Mouse (Mus musculus) midbrain, embryonic 12.5 days (tissue): Measurements from ENCODE around the gene Arid5b. TPM values are rescaled to one million over a fixed set of nuclear protein-coding genes. Genes with fewer than 3 reads are reported as not detected.
A peak's percentile ranks its signal among the peaks of the same experiment; 100 is the strongest.

Experiments
- ATAC-seq: fragments of 200-750 bp; cut with Nextera tagmentation; 2 replicates; pipeline ENCODE4 v1.8.0; 2017; ENCODE audit warnings: low read depth, moderate TSS enrichment, moderate library complexity; ENCODE audit not compliant: low FRiP score
- H3K27ac ChIP-seq: fragments of 300-500 bp; sonication (generic); replicated peaks from 2 replicates; pipeline ENCODE4 v1.5.1; 2016; ENCODE audit warnings: mild to moderate bottlenecking
- H3K27me3 ChIP-seq: fragments of 300-500 bp; sonication (generic); 2 replicates; pipeline ENCODE4 v1.6.1; 2016; ENCODE audit warnings: mild to moderate bottlenecking
- H3K36me3 ChIP-seq: fragments of 300-500 bp; sonication (generic); 2 replicates; pipeline ENCODE4 v1.6.1; 2016
- H3K4me1 ChIP-seq: fragments of 300-500 bp; sonication (generic); 2 replicates; pipeline ENCODE4 v1.6.1; 2016
- H3K4me2 ChIP-seq: fragments of 300-500 bp; sonication (generic); replicated peaks from 2 replicates; pipeline ENCODE4 v1.6.1; 2016; ENCODE audit warnings: mild to moderate bottlenecking, moderate library complexity
- H3K4me3 ChIP-seq: fragments of 300-500 bp; sonication (generic); 2 replicates; pipeline ENCODE4 v1.5.1; 2016; ENCODE audit warnings: mild to moderate bottlenecking
- H3K9ac ChIP-seq: fragments of 300-500 bp; sonication (generic); replicated peaks from 2 replicates; pipeline ENCODE4 v1.6.1; 2016; ENCODE audit warnings: mild to moderate bottlenecking, moderate library complexity
- H3K9me3 ChIP-seq: fragments of 300-500 bp; sonication (generic); 2 replicates; pipeline ENCODE4 v1.6.1; 2016; ENCODE audit warnings: mild to moderate bottlenecking
- WGBS: fragments of 180-500 bp; shearing (Covaris S2); methylation state at CpG from one replicate; pipeline ENCODE4 v1.1.7; 2016; 5-methylcytosine and 5-hydroxymethylcytosine counted together
- polyA plus RNA-seq: library from polyadenylated mRNA; unstranded; fragments of >200 nt; fragmentation: Nextera tagmentation; extraction: Ambion mirVana; gene quantifications from 2 replicates; pipeline ENCODE4 v1.2.1, GENCODE M21; 2016

Arid5b gene
- polyA plus RNA-seq, 1 experiment from 2014 or later = 20.7 TPM

DNA sequence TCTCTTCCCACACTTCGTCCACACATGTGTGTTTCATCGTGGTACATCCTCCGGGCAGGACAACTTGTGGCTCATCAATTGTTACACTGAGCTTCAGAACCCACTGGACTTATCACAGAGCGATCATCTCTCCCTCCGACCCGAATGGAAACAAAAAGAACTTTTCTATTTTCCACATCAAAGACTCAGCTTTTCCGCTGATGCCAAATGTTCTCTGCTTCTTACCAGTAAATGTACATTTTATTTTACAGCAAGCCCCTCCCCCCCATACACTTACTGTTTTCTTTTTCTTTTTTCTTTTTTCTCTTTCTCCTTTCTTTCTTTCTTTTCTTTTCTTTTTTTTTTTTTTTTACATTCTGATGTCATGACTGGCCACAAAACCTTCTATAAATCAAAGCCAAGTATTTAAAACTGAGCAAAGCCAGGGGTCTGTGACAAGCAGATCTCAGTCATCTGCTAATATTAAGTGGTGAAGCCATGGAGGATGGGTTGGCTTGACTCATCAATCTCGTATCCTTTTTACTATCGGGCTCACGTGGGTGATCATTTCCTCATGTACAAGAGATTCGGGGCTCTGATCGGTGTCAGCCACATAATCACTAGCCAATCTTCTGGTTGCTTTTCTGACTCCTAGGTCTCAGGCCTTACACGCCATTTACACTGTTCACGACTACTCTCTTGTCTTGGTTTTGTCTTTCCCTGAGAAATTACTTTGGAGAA, 124.3 kb downstream of the Arid5b start:
- no peaks in the 10 kb centered on the region; the same call in 1 of the 2 replicates for H3K9me3 ChIP-seq
- 82% methylated on average over 14 of the region's 14 CpGs for WGBS
- H3K4me1 ChIP-seq = peaks cover 20% of the 10 kb centered on the region
- H3K4me3 ChIP-seq = no peak overlapping the region
- no peaks in the 10 kb centered on the region for H3K27me3 ChIP-seq
- H3K4me2 ChIP-seq = no peak overlapping the region
- ATAC-seq = no peak
- no peaks in the 10 kb centered on the region for H3K36me3 ChIP-seq
- no peak overlapping the region for H3K27ac ChIP-seq
- no peak overlapping the region for H3K9ac ChIP-seq

- Histone ChIP-seq H3K9ac (no peak overlapping the region), H3K36me3 (no peaks in the 10 kb centered on the region), H3K27me3 (no peaks in the 10 kb centered on the region), H3K4me1 (peaks cover 20% of the 10 kb centered on the region), H3K4me3 (no peak overlapping the region), H3K4me2 (no peak overlapping the region), H3K9me3 (no peaks in the 10 kb centered on the region; the same call in 1 of the 2 replicates), H3K27ac (no peak overlapping the region)
- WGBS = 36% methylated on average over 11 of the region's 11 CpGs
- ATAC-seq = peak; percentile 39
These were observed 125.0 kb downstream of the Arid5b start for GRCm38 (mm10) chr10:68153344-68154045.

- Histone ChIP-seq H3K4me3 (no peak overlapping the region), H3K9ac (no peak overlapping the region), H3K27me3 (no peaks in the 10 kb centered on the region), H3K9me3 (no peaks in the 10 kb centered on the region; the same call in 1 of the 2 replicates), H3K4me1 (peaks cover 14% of the 10 kb centered on the region), H3K4me2 (no peak overlapping the region), H3K36me3 (no peaks in the 10 kb centered on the region), H3K27ac (no peak overlapping the region)
- WGBS = 83% methylated on average over 6 of the region's 6 CpGs
- ATAC-seq = no peak
These were observed 130.0 kb downstream of the Arid5b start for GRCm38 (mm10) chr10:68148495-68148894.

GRCm38 (mm10) chr10:68147730-68148129, 130.8 kb downstream of the Arid5b start:
- ATAC-seq = no peak
- H3K4me3 ChIP-seq = no peak overlapping the region
- WGBS = 28% methylated on average over 6 of the region's 6 CpGs
- H3K27ac ChIP-seq = no peak overlapping the region
- H3K4me1 ChIP-seq = peaks cover 9% of the 10 kb centered on the region
- no peak overlapping the region for H3K9ac ChIP-seq
- H3K27me3 ChIP-seq = no peaks in the 10 kb centered on the region
- no peaks in the 10 kb centered on the region; the same call in 1 of the 2 replicates for H3K9me3 ChIP-seq
- no peak overlapping the region for H3K4me2 ChIP-seq
- no peaks in the 10 kb centered on the region for H3K36me3 ChIP-seq

GRCm38 (mm10) chr10:68146842-68147241, 131.7 kb downstream of the Arid5b start:
- 13% methylated on average over 5 of the region's 5 CpGs for WGBS
- no peaks in the 10 kb centered on the region for H3K27me3 ChIP-seq
- no peak overlapping the region for H3K27ac ChIP-seq
- no peaks in the 10 kb centered on the region for H3K36me3 ChIP-seq
- no peak for ATAC-seq
- H3K9ac ChIP-seq = no peak overlapping the region
- H3K9me3 ChIP-seq = no peaks in the 10 kb centered on the region; the same call in 1 of the 2 replicates
- H3K4me1 ChIP-seq = peaks cover 16% of the 10 kb centered on the region
- no peak overlapping the region for H3K4me3 ChIP-seq
- no peak overlapping the region for H3K4me2 ChIP-seq

GRCm38 (mm10) chr10:68145286-68145950, 133.1 kb downstream of the Arid5b start:
- Histone ChIP-seq H3K9me3 (no peaks in the 10 kb centered on the region), H3K4me1 (peaks cover 16% of the 10 kb centered on the region), H3K36me3 (no peaks in the 10 kb centered on the region), H3K27ac (no peak overlapping the region), H3K9ac (no peak overlapping the region), H3K4me3 (no peak overlapping the region), H3K4me2 (no peak overlapping the region), H3K27me3 (no peaks in the 10 kb centered on the region)
- no peak for ATAC-seq
- 84% methylated on average over 18 of the region's 18 CpGs for whole genome bisulfite sequencing

- Histone ChIP-seq H3K4me3 (no peak overlapping the region), H3K4me2 (no peak overlapping the region; the same call in 1 of the 2 replicates), H3K4me1 (peaks cover 14% of the 10 kb centered on the region), H3K36me3 (0 out of 2 replicates have a peak, but pooled peaks cover 4% of the 10 kb centered on the region), H3K9me3 (no peaks in the 10 kb centered on the region), H3K9ac (no peak overlapping the region), H3K27me3 (no peaks in the 10 kb centered on the region), H3K27ac (peak overlapping the region; percentile 56; the same call in 1 of the 2 replicates)
- no peak for ATAC-seq
- WGBS = 53% methylated on average over 4 of the region's 4 CpGs
These were observed 136.0 kb downstream of the Arid5b start for GRCm38 (mm10) chr10:68142501-68142900.

DNA sequence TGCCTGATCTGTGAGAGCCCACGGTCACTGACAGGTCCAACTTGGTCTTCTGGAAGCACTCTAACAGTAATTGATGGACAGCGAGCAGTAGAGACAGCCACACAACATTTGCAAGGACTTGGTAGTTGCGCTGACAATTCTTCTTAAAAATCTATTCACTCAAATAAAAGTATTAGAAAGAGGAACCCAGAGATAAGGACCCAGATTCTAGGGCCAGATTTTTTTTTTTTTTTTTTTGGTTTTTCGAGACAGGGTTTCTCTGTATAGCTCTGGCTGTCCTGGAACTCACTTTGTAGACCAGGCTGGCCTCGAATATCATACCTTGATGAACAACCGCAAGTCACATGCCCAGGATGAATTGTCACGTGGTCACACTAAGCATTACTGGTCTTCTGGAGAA, 137.0 kb downstream of the Arid5b start:
- H3K4me1 ChIP-seq = peaks cover 24% of the 10 kb centered on the region
- no peak overlapping the region for H3K27ac ChIP-seq
- no peak for ATAC-seq
- no peak overlapping the region for H3K9ac ChIP-seq
- H3K27me3 ChIP-seq = no peaks in the 10 kb centered on the region
- H3K9me3 ChIP-seq = no peaks in the 10 kb centered on the region
- no peak overlapping the region for H3K4me3 ChIP-seq
- 0 out of 2 replicates have a peak, but pooled peaks cover 4% of the 10 kb centered on the region for H3K36me3 ChIP-seq
- no peak overlapping the region for H3K4me2 ChIP-seq
- WGBS = 92% methylated on average over 7 of the region's 7 CpGs

GRCm38 (mm10) chr10:68140871-68141270, 137.7 kb downstream of the Arid5b start:
- Histone ChIP-seq H3K4me3 (no peak overlapping the region), H3K4me1 (peaks cover 31% of the 10 kb centered on the region), H3K4me2 (no peak overlapping the region), H3K9me3 (no peaks in the 10 kb centered on the region), H3K27ac (no peak overlapping the region), H3K27me3 (no peaks in the 10 kb centered on the region), H3K36me3 (0 out of 2 replicates have a peak, but pooled peaks cover 4% of the 10 kb centered on the region), H3K9ac (no peak overlapping the region)
- no peak for ATAC-seq
- WGBS = 78% methylated on average over 2 of the region's 2 CpGs

DNA sequence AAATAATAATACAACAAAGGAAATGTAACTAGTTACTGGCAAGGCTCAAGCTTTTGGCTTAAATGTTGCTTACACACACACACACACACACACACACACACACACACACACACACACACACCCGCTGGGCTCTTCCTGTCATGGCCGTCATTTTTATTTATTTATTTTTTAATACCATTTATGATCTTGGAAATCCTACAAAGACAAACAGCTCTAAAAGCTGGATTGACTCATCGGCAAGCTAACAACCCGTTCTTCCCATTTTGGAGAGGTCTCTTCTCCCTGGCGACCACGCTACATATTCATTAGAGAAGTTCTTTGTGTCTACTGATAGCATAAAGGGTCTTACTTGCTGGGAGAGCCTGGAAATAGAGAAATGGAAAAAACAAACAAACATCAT, 138.2 kb downstream of the Arid5b start:
- no peaks in the 10 kb centered on the region for H3K27me3 ChIP-seq
- 75% methylated on average over 6 of the region's 6 CpGs for WGBS
- H3K4me1 ChIP-seq = peaks cover 36% of the 10 kb centered on the region
- no peak for ATAC-seq
- H3K27ac ChIP-seq = no peak overlapping the region
- no peak overlapping the region for H3K4me3 ChIP-seq
- 0 out of 2 replicates have a peak, but pooled peaks cover 4% of the 10 kb centered on the region for H3K36me3 ChIP-seq
- H3K9ac ChIP-seq = no peak overlapping the region
- H3K4me2 ChIP-seq = no peak overlapping the region
- no peaks in the 10 kb centered on the region for H3K9me3 ChIP-seq

- 90% methylated on average over 5 of the region's 5 CpGs for WGBS
- Histone ChIP-seq H3K4me2 (no peak overlapping the region), H3K4me3 (no peak overlapping the region), H3K4me1 (peaks cover 42% of the 10 kb centered on the region), H3K9me3 (no peaks in the 10 kb centered on the region), H3K27ac (no peak overlapping the region), H3K9ac (no peak overlapping the region), H3K27me3 (no peaks in the 10 kb centered on the region), H3K36me3 (0 out of 2 replicates have a peak, but pooled peaks cover 4% of the 10 kb centered on the region)
- ATAC-seq = no peak
These were observed 140.4 kb downstream of the Arid5b start for GRCm38 (mm10) chr10:68138123-68138522.
